Mouse (Mus musculus) lung, postnatal 36 days (tissue): Measurements from ENCODE around the gene Cox20.
"Not testable (repeated sequence)": the region's sequence is repeated elsewhere in the genome, so short reads cannot be mapped to it uniquely, and the experiment has no call there.

Experiments
- DNase-seq: peaks from one replicate; pipeline ENCODE4 v3.0.0; 2022; ENCODE audit warnings: mixed read lengths

Gene Cox20

GRCm38 (mm10) chr1:178320723-178321590 lies 2.0 kb downstream of the Cox20 start:
- DNase-seq = no peak

DNA sequence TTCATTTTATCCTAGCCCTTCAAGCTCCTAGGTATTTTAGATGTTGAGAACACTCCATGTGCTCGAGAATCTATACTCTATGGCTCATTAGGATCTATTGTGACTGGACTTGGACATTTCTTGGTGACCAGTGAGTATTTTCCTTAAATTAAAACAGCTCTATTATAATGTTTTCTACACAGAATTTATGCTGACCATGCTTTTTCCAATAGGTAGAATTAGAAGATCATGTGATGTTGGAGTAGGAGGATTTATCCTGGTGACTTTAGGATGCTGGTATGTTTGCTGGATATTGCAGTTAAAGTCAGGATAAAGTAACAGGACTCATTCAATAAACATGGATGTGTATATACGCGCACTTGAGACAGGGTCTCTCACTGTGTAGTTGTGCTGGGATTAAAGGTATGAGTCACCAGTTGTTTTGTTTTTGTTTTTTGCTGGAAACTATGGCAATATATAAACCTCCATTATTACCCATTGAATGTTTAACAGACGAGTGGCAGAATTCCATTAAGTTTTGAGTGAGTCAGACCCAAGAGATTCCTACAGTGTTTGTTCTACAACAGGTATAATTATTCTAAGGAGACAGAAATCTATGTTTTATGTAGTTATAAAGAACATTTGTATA lies 2.9 kb downstream of the Cox20 start:
- no peak for DNase-seq

DNA sequence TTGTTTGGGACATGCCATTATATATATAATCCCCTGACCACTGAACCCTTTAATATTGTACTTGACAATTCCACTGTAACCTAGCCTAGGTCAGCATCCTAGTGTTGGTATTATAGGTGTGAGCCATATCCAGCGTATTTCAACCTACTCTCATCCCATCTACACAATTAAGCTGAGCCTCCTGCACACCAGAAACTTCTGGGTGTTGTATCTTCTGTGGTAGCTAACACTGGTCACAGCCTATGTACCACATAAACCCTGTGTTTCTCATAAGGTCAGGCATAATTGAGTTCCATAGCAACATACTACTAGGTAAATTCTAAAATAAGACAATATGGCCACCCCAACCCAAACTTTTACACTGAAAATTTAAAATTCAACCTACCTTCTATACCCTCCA lies 4.3 kb downstream of the Cox20 start:
- no peak for DNase-seq

GRCm38 (mm10) chr1:178324568-178324967 lies 5.6 kb downstream of the Cox20 start:
- DNase-seq = no peak

DNA sequence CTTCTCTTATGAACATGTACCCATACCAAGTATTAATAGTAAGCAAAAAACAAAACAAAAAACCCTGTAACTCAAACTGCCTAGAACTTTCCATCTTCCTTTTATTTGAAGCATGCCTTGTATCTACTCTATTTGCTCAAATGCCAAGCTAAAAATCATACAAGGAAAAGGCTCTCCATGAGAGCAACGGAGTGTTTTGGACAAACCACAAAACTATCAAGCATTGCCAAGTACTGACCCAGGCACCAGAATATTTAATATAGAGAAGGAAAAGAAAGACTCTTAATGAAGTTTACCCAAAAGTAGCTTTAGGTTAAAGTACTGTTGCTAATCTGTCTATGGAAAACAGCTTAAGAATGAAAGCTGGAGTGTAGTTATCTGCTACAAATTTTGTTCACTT lies 7.4 kb downstream of the Cox20 start:
- DNase-seq = no peak

DNA sequence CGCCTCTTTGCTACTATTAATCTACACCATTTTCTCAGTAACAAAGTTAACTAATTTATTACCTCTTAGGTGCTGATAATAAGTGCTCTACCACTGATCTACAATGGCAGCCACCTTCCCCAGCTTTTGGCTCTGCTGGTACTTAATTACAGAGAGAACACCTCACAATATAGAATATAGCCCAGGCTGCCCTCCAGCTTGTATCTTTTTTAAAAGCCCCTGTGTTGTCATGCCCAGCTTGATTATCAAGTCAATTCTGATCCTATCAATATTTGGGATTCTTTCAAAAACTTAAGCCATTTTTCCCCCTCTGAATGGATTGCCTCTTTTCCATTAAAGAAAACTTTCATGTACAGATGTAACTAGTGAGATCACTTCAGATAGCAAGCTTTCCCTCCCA lies 8.0 kb downstream of the Cox20 start:
- DNase-seq = no peak

DNA sequence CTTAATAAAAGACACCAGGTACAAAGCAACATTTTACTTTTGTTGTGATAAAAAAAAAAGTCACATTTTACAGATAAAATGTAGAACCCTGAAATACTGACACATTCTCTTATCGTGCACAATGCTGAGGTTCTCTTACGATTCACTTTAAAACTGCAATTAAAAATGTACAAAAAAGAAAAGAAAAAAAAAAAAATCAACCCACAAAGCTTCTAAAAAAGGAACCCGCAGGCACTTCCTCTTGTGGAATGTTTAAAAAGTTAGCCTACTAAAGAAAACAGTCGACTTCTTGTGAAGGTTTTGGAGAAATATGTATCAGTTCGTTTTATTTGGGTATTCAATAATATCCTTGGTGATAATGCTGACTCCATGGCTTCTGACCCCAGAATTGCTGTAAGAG lies 10.1 kb downstream of the Cox20 start:
- DNase-seq = no peak

GRCm38 (mm10) chr1:178329946-178330345 lies 11.0 kb downstream of the Cox20 start:
- no peak for DNase-seq

- peak; percentile 34 for DNase-seq
These were observed 16.9 kb downstream of the Cox20 start for GRCm38 (mm10) chr1:178335860-178336261.

DNA sequence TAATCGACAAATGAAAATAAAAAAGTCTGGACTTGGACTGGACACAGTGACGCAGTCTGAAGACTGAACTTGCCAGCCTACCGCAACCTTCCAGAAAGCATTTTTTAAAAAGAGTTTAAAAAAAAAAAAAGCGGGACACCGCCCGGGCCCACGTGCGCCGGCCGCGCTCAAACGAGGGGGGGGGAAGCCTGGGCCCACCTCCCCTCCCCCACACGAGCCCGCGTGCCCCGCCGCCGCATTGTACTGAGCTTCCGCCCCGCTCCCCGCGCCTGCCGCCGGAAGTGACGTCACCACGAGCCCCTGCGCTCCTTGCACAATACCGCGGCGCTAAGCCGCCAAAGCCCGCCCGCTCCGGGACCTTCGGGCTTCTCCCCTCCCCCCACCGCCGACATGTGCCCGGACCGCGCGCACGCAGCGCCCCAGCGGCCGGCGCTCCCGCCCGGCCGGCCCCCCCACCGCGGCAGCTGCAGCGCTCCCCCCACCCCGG lies 17.4 kb downstream of the Cox20 start:
- DNase-seq = peak; percentile 97

DNA sequence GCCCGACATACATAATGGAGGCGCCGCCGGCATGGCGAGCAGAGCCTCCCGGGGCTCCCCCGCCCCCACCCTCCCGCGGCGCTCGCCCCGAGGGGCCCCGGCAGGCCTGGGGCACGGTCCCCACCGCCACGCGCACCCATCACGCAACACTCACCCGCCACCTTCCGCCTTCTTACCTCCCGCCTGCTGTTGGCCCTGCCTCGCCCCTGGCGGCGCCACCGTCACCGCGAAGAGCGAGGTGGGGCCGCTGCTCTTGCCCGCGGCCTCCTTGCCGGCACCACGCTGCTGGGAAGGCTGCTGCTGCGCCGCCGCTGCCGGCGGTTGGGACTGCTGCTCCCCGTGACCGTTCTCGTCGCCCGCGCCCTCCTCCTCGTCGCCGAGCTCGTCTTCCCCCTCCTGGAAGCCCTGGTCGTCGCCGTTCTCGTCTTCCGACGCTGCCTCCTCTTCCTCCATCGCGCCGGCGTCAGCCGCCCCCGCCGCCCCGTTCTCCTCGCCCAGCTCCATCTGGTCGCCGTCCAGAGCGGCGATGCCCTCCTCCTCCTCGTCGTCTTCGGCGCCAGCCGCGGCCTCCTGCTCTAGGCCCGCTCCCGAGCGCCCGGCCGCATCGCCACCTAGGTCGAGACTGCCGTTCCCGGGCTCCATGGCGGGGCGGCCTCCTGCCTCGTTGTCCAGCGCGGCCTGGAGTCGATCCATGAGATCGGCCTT lies 18.0 kb downstream of the Cox20 start:
- DNase-seq = peak; percentile 34

- DNase-seq = peak; percentile 97
These were observed 18.8 kb downstream of the Cox20 start, which contains the start of gene Hnrnpu for GRCm38 (mm10) chr1:178337551-178338317. TSS of gene Hnrnpu (minus strand) at chr1:178337797.

DNA sequence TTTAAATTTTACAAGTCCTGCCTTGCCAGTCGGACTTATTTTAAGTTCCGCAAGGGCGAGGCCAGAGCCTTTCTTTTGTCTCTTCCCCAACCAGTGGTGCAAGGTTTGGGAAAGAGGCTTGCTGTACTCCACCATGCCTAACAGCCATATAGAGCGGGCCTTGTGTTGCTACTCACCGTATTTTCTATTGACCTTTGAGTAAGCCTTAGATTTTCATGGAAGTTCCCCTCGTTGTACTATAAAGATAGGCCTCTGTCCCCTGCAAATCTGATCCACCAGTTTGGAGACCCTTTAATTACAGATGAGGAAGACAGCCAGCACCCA lies 19.4 kb downstream of the Cox20 start:
- peak; percentile 45 for DNase-seq

DNA sequence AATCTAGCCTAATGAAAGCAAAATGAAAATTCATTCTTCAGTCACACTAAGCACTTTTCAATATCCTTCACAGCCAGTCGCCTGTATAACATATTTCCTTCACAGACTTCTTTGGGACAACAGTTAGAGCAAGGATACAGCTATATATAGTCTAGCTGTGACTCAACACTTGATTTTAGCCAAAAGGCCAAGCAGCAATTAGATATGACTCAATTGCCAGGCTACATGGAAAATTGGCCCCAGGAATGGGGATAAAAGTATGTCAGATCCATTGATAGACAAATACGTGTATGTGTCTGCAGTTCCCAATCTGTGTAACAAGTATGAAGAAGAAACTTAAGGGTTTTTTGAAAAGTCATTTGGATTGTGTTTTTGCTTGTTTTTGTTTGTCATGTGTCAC lies 21.3 kb downstream of the Cox20 start:
- DNase-seq = no peak

GRCm38 (mm10) chr1:178341435-178341834 lies 22.5 kb downstream of the Cox20 start:
- DNase-seq = no peak

GRCm38 (mm10) chr1:178342063-178342462 lies 23.1 kb downstream of the Cox20 start:
- DNase-seq = no peak

DNA sequence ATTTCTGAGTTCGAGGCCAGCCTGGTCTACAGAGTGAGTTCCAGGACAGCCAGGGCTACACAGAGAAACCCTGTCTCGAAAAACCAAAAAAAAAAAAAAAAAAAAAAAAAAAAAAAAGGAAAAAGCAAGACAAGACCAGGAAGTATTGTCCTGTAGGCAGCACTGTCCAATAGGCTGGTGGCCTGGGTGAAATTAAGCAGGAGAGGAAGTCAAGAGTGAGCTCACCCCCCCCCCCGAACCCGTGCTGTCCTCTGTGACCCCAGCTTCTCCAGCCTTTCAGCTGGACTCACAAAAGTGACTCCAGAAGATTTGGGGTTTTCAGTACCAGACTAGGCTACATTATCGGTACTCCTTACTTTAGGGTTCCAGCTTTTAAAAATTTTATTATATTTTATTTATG lies 23.7 kb downstream of the Cox20 start:
- DNase-seq = no peak

DNA sequence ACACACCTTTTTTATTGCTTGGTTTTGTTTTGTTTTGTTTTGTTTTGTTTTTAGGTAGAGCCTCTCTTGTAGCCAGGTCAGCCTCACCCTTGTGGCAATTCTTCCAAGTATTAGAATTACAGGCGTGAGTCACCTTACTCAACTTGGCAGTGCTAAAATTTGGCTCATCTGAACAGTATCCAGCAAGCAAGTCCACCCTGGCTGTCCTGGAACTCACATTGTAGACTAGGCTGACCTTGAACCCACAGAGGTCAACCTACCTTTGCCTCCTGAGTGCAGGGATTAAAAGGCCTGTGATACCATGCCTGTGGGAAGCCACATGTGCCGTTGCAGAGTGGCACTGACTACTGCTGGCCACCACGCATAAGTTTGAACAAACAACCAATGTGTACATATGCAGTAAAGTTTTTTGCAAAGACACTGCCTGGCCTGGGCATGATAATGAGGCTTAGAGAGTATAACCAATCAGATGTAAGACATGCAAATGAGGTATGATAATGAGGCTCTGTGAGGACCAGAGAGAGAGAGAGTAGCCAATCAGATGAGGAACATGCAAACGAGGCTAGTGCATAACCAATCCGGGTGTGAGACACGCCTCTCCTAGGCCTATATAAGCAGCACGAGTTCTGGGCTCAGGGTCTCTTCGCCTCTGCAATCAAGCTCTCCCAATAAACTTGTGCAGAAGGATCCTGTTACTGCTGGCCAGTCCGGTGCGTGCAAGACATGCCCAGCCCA lies 25.3 kb downstream of the Cox20 start:
- DNase-seq = not testable (repeated sequence)

DNA sequence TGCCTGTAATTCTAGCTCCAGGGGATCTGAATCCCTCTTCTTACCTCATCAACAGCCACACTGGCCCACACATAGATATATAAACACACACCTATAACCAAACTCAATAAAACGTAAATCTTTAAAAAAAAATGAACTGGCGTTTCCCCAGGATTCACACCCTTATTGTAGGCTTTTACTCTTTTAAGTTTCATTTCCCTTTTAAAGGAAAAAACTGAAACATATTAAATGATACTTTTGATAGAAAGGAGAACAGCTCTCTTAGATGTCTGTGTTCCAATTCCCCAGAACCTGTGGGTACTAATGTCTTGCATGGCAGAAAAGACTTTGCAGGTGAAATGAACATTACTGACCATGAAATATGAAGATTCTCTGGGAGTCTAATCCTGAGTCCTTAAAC lies 31.9 kb downstream of the Cox20 start:
- no peak for DNase-seq

- no peak for DNase-seq
These were observed 32.7 kb downstream of the Cox20 start for GRCm38 (mm10) chr1:178351643-178352042.

DNA sequence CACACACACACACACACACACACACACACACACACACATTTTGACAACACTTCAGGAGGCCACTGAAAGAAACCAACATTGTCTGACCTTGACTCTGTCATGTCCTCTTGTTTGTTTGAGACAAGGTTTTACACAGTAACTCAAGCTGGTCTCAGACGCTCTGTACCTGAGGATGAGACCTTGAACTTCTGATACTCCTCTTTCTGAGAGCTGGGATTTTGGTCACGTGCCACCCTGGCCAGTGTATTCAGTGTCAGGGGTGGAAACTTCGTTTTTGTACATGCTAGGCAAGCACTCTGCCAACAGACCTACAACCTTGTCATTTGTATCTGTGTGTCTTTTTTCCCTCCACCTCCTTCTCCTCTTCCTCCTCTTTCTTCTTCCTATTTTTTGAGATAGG lies 35.6 kb downstream of the Cox20 start:
- DNase-seq = no peak
